Mouse (Mus musculus) limb, embryonic 14.5 days (tissue): ENCODE measurements around the gene Csde1. TPM values are rescaled to one million over a fixed set of nuclear protein-coding genes. Genes with fewer than 3 reads are reported as not detected.

Experiments
- ATAC-seq: fragments of 200-750 bp; cut with Nextera tagmentation; 2 replicates; pipeline ENCODE4 v1.8.0; 2017; ENCODE audit warnings: low read depth, moderate number of reproducible peaks, moderate TSS enrichment; ENCODE audit not compliant: low FRiP score
- DNase-seq: peaks from one replicate; pipeline ENCODE4 v3.0.0-alpha.2; 2015; ENCODE audit warnings: low spot score
- H3K27ac ChIP-seq: fragments of 300-500 bp; sonication (generic); replicated peaks from 2 replicates; pipeline ENCODE4 v1.5.1; 2014; ENCODE audit warnings: low read depth, mild to moderate bottlenecking, low read length, moderate library complexity, mixed read lengths
- H3K27me3 ChIP-seq: fragments of 300-500 bp; sonication (generic); 2 replicates; pipeline ENCODE4 v1.6.1; 2014; ENCODE audit warnings: low read length, mixed read lengths; ENCODE audit not compliant: control insufficient read depth, insufficient read depth
- H3K36me3 ChIP-seq: fragments of 300-500 bp; sonication (generic); 2 replicates; pipeline ENCODE4 v1.6.1; 2014; ENCODE audit warnings: mild to moderate bottlenecking, low read length, moderate library complexity, mixed read lengths; ENCODE audit not compliant: control insufficient read depth, insufficient read depth
- H3K4me1 ChIP-seq: fragments of 300-500 bp; sonication (generic); 2 replicates; pipeline ENCODE4 v1.6.1; 2014; ENCODE audit warnings: antibody characterized with exemption, low read length, mixed read lengths; ENCODE audit not compliant: control insufficient read depth, insufficient read depth
- H3K4me2 ChIP-seq: fragments of 300-500 bp; sonication (generic); replicated peaks from 2 replicates; pipeline ENCODE4 v1.6.1; 2014; ENCODE audit warnings: low read depth, mild to moderate bottlenecking, low read length, moderate library complexity; ENCODE audit not compliant: severe bottlenecking
- H3K4me3 ChIP-seq: fragments of 300-500 bp; sonication (generic); replicated peaks from 2 replicates; pipeline ENCODE4 v1.5.1; 2014; ENCODE audit warnings: low read length
- H3K9ac ChIP-seq: fragments of 300-500 bp; sonication (generic); 2 replicates; pipeline ENCODE4 v1.6.1; 2014; ENCODE audit warnings: mild to moderate bottlenecking, low read depth, low read length, moderate library complexity; ENCODE audit not compliant: severe bottlenecking
- H3K9me3 ChIP-seq: fragments of 300-500 bp; sonication (generic); 2 replicates; pipeline ENCODE4 v1.6.1; 2016; ENCODE audit warnings: low read length; ENCODE audit not compliant: control insufficient read depth
- POLR2A ChIP-seq: fragments of 200-500 bp; IDR thresholded peaks from 2 replicates; pipeline ENCODE4 v1.8.0; 2012; ENCODE audit warnings: inconsistent platforms, mild to moderate bottlenecking, moderate library complexity, borderline replicate concordance; ENCODE audit not compliant: insufficient read depth, insufficient read length; ENCODE audit errors: extremely low read depth
- WGBS: fragments of 180-500 bp; shearing (Covaris S2); extraction: QIAGEN DNeasy Blood & Tissue Kit; methylation state at CpG from one replicate; pipeline ENCODE4 v1.1.7; 2014; 5-methylcytosine and 5-hydroxymethylcytosine counted together
- polyA plus RNA-seq, 2 experiments: library from polyadenylated mRNA; depleted of rRNA in 1 of 2; stranded (reverse) in 1 of 2; unstranded in 1 of 2; fragments of >200 nt; fragmentation: Nextera tagmentation in 1 of 2; extraction: Ambion mirVana in 1 of 2; gene quantifications; 2 replicates each; pipeline versions ENCODE4 v1.2.1 to v1.2.3; 2012 to 2014

The Csde1 gene
- polyA plus RNA-seq, 2 experiments: 92.6 to 355 TPM

GRCm38 (mm10) chr3:102991041-102991440, 29.2 kb upstream of the Csde1 start:
- Histone ChIP-seq H3K4me2 (no peak overlapping the region), H3K9me3 (no peaks in the 10 kb centered on the region), H3K9ac (no peak overlapping the region), H3K27ac (no peak overlapping the region), H3K36me3 (no peaks in the 10 kb centered on the region), H3K4me3 (no peak overlapping the region), H3K27me3 (no peaks in the 10 kb centered on the region), H3K4me1 (peaks cover 4% of the 10 kb centered on the region; the same call in 1 of the 2 replicates)
- WGBS: 69% methylated on average over 8 of the region's 8 CpGs
- DNase-seq (no peak), ATAC-seq (no peak)
- TF ChIP-seq POLR2A: no peak

- no peak overlapping the region for H3K4me3 ChIP-seq
- H3K36me3 ChIP-seq: 0 out of 2 replicates have a peak, but pooled peaks cover 6% of the 10 kb centered on the region
- H3K27ac ChIP-seq: no peak overlapping the region
- DNase-seq (no peak), ATAC-seq (no peak)
- 48% methylated on average over 3 of the region's 3 CpGs for WGBS
- H3K9me3 ChIP-seq: no peaks in the 10 kb centered on the region
- H3K4me2 ChIP-seq: no peak overlapping the region
- H3K4me1 ChIP-seq: peaks cover 12% of the 10 kb centered on the region
- no peaks in the 10 kb centered on the region for H3K27me3 ChIP-seq
- no peak for TF ChIP-seq POLR2A
- H3K9ac ChIP-seq: no peak overlapping the region
These were observed 27.3 kb upstream of the Csde1 start for GRCm38 (mm10) chr3:102992936-102993335.

GRCm38 (mm10) chr3:102995233-102995604, 25.0 kb upstream of the Csde1 start:
- Histone ChIP-seq H3K4me3 (peak overlapping the region; percentile 76), H3K36me3 (peaks cover 20% of the 10 kb centered on the region), H3K4me2 (peak overlapping the region; percentile 68), H3K9ac (peak overlapping the region; percentile 88), H3K4me1 (peaks cover 12% of the 10 kb centered on the region), H3K27me3 (no peaks in the 10 kb centered on the region), H3K9me3 (no peaks in the 10 kb centered on the region), H3K27ac (peak overlapping the region; percentile 90)
- DNase-seq (no peak), ATAC-seq (no peak)
- WGBS: 49% methylated on average over 7 of the region's 7 CpGs
- TF ChIP-seq POLR2A: no peak

GRCm38 (mm10) chr3:102995605-102996321, 24.5 kb upstream of the Csde1 start, which contains the start of gene Sike1:
Gene Sike1, plus strand, starts transcription at chr3:102995708.
- ATAC-seq: peak; percentile 97
- peak within 1 kb of the TSS; percentile 76 for H3K4me3 ChIP-seq

GRCm38 (mm10) chr3:102997036-102997435, 23.2 kb upstream of the Csde1 start:
- Histone ChIP-seq H3K9ac (no peak overlapping the region), H3K27ac (no peak overlapping the region), H3K4me2 (no peak overlapping the region), H3K27me3 (no peaks in the 10 kb centered on the region), H3K4me1 (peaks cover 12% of the 10 kb centered on the region), H3K4me3 (peak overlapping the region; percentile 76; the same call in 1 of the 2 replicates), H3K36me3 (peaks cover 36% of the 10 kb centered on the region), H3K9me3 (no peaks in the 10 kb centered on the region)
- no peak for DNase-seq
- no peak for ATAC-seq
- TF ChIP-seq POLR2A: no peak
- WGBS: 46% methylated on average over 10 of the region's 10 CpGs

More at GRCm38 (mm10) chr3:102995605-102996321, 24.5 kb upstream of the Csde1 start, which contains the start of gene Sike1:
- Histone ChIP-seq H3K4me2 (peak within 1 kb of the TSS; percentile 68), H3K27ac (peak within 1 kb of the TSS; percentile 90), H3K9me3 (no peaks in the 10 kb centered on the region), H3K27me3 (no peaks in the 10 kb centered on the region), H3K36me3 (peaks cover 25% of the 10 kb centered on the region), H3K4me1 (peaks cover 12% of the 10 kb centered on the region), H3K9ac (peak within 1 kb of the TSS; percentile 88)
- peak; percentile 82; the same call in 1 of the 2 replicates for TF ChIP-seq POLR2A
- DNase-seq: peak; percentile 89
- whole genome bisulfite sequencing: 1% methylated on average over 32 of the region's 60 CpGs
